Mouse (Mus musculus): Measurements from ENCODE around the gene Xrn2. TPM values are rescaled to one million over a fixed set of nuclear protein-coding genes. Genes with fewer than 3 reads are reported as not detected.

Gene Xrn2
- total RNA-seq, 2 experiments from 2014 or later: 23.0 to 27.6 TPM

DNA sequence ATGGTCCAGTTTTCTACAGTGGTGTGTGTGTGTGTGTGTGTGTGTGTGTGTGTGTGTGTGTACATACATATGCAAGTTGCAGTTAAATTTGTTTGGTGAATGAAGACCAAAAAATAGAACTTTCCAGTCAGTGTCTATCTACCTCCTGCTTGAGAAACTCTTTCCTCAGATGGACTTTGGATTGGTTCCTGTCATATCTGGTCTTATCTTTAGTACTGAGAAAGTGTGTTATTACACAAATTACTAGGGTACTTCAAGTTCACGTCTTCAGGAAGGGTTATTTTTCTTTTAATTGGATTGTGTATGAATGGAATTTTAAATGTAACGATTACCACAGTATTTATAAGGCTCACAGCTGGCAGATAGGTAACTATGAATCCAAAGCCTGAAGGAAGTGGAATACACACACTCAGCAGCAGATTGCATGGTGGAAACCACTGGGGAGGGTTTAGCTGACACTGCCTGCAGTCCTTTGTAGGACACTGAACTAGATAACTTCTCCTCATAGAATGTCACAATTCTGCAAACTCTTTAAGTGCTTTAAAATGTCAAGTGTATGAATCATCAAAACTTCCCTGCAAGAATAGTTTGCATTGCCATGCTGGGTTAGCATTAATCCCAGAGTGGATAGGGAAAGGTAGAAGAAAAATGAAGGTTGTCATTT, 40.6 kb downstream of the Xrn2 start:
- DNase-seq: no peak

DNA sequence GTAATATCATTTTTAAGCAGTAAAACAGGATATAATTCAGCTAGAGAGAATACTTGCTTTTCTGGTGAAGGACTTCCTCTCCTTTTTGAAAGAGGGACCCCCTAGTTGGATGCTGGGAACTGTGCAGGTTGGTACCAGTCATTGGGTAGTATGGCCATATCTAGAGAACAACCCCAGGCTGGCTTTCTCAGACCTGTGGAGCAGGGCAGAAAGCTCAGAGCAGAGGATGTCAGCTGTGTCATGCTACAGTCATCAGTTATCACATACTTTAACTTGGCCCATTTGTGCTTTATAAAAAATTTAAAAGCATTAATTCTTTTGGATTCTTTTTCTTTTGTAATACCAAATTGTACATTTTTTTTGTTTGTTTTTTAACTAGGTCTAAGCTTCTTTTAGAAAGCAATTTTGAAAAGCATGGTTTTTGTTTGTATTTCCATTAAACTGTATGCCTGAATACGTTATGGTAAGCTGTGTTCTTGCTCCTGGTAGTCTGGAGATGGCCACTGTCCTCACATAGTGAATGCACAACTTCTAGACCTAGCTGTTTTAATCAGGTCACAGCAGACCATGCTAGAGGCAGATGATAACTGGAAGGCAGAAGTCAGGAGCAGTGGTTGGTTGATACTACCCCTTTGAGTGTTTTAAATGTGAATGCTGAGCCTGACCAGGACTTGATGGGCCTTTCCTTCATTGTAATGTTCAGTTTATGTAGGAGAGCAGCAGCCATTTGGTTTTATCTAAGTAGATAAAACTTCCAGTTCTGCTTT, 54.9 kb downstream of the Xrn2 start:
- no peak for DNase-seq

DNA sequence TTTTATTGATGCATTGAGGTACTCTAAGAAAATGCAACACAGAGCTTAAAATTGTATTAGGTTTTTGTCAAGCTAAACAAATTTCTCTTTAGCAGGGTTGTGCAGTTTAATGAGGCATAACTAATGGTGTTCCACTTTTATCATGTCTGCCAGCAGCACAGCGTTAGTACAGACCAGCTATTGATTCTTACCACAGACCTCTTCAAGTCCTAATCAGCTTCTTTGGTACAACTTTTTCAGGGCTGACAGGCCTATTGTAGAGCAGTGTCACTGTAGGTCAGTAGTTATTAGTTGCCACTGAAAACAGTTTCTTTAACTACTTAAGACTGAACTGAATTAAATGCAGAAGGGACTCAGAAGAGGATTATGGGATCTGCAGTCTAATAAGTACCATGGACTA, 56.3 kb downstream of the Xrn2 start:
- DNase-seq: no peak

DNA sequence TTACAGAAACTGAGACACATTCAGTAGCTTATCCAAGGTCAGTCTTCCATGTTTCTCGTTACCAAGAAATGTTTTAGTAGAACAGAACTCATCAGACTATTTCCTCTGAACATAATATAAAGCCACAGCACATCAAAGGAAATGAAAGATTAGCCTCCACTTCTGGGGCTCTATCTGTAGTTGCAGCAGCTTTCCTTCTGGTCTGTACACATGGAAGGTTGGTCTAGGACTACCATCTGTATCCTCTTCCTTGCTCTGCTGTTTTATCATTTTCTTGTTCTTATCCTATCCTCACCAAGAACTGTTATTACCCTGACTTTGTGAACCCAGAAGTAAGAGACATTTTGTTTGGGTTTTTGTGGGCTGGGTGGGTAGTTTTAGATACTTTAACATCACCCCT, 57.5 kb downstream of the Xrn2 start:
- DNase-seq: no peak

DNA sequence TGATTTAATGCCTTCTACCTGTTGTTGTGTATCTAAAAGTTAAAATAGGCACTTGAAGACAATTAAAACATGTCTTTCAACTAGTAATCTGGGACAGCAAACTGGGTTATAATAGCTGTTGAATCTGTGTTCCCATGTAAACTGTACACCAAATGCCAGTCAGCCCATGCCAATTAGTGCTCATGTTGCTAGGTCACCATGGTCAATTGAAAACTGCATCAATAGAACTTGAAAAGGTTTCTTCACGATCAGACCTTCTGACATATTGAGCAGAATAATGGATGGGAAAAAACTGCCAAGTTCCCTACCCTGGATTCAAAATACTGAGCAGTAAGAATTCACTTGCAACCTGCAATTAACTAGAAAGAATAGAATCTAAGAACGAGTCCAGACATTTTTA, 61.2 kb downstream of the Xrn2 start:
- DNase-seq: no peak

DNA sequence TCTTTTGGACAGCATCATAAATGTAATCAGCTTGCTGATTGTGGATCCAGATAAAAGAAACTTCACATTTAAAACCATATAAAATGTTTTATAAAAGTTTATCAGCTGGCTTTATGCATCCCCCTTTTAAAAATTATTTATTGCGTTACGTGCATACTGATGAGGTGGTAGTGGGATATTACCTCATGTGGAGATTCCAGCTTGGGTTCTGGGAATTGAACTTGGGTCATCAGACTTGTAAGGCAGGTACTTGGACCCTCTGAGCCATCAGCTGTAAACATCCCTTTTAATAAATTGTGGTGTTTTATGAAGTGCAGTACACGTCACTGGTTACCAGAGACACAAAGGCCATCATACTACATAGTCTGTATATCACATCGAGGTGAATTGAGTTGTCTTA, 61.6 kb downstream of the Xrn2 start:
- no peak for DNase-seq

DNA sequence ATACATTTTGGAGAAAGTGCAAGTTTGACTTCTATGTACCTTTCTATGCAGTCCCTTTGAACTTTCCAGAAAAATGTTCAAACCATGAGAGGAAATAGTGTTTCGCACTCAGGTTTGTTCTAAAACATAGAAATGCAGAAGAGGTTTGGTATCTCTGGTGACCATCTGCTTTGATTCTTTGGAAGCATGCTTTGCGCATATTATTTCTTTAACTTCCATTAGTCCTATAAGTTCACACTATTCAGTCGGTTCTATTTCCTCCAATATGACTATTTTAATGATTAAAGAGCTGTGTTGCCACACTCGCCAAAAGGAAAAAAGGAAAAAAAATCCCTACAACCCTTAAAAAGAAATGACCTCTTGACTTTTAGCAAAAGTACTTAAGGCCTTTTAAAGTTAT, 69.6 kb downstream of the Xrn2 start:
- DNase-seq: no peak

DNA sequence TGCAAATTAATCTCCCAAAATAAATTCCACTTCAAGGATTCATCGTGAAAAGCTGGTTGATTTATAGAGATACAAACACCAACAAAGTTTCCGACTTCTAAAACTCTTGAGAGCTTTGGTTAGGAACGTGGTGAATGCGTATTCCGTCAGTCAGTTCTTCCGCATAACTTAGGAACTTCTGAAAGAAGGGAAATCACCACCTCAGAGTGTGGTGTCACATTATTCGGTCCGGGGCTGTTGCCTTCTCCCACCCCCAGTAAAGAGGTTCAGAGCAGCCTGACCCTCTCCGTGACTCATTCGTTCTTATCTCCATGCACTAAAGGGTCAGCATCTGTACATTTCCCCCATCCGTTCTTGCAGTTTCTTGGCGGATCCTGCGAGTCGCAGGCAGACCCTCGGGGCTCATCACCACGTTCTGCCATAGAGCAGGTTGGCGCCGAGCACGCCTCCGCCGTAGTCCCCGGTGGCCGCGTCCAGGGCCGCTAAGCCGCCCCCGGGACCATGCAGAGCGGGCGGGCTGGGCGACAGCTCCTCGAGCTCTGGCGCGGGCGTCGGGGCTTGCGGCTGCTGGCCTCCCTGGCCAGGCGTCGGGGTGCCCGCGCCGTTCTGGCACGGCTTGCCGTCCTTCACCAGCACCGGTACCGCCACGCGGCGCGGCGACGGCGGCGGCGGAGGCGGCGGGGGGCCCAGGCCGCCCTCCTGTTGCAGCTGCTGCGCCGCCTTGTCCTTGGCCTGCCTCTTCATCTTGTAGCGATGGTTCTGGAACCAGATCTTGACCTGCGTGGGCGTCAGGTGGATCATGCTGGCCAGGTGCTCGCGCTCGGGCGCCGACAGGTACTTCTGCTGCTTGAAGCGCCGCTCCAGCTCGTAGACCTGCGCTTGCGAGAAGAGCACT, 70.9 kb downstream of the Xrn2 start:
- peak; percentile 23 for DNase-seq

DNA sequence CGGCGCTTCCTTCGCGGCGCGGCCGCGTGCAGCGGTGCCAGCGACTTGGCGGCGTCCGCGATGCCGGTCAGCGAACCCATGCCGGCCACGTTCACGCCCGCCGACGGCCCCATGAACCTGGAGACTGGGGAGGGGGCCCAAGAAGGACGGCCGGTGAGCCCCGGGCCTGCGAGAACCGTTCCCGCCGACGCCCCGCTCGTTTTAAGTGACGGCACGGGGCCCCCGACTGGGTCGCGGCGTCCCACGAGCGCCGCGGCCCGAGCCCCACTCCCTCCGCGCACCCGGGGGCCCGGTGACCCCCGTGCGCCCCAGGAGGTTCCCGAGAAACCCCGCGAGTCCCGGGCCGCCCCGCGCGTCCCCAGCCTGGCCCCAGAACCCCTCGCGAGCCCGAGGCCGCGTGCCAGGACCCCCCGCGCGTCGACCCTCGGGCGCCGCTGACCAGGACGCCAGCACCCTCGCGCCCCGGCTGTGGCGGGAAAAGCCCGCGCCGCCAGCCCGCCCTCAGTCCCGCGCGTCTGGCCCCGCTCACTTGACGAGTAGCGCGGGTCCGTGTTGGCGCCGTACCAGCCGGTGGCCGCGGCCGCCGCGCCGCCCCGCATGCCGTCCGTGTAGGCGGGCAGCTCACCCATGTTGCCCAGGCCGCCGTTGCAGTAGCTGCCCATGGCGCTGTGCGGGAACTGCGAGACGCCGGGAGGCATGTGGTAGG, 71.7 kb downstream of the Xrn2 start:
- DNase-seq: peak; percentile 21

DNA sequence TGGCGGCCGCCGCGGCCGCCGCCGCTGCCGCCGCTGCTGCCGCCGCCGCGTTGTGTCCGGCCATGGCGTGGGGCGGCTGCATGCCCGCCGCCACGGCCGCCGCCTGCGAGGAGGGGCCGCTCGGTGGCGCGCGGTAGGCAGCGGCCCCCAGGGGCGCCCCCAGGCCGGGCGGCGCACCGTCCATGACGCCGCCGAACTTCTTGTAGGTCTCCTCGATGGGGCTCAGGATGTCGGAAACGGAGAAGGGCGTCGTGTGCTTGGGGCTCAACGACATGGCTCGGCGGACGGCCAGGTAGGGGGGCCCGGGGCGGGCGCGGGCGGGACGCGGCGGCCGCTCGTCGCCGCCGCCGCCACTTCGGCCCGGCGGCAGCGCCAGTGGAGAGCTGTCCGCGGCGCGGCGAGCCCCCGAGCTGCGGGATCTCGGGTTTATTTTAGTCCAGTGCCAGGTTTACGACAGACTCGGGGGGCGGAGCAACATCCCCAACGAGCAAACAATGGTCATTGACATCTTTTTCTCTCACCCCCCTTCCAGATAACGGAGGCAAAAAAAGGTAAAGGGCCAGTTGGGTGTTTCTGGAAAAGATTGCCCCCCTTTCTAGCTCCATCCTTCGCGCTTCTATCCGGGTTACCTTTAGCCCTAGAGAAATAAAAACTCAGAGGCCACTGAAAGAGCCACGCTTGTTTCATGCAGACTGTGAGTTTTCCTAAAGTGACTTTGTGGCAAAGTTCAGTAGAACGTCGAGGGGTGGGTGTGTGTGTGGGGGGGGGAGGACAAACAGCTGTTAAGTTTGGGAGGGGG, 72.5 kb downstream of the Xrn2 start, which contains the start of gene Nkx2-4:
Gene Nkx2-4 (minus strand): TSS at position 374 of the 799 bp plus-strand sequence.
- DNase-seq: no peak

DNA sequence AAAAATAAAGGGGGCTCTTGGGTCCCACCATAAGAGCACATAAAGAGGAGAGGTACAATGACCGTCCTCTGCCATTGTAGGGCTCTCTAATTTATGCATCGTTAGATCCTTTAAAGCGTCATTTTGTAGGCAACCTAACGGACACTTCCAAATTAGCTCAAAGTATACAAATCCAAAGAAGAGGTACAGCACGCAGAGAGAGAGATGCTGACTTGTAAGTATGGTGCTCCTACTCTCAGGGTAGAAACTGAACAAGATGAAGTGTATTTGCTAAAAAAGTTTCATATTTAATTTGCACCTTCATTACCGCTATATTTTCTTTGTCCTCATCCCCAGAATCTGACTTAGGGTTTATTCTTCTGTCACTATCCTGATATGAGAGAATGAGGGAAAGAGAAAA, 73.1 kb downstream of the Xrn2 start:
- no peak for DNase-seq

DNA sequence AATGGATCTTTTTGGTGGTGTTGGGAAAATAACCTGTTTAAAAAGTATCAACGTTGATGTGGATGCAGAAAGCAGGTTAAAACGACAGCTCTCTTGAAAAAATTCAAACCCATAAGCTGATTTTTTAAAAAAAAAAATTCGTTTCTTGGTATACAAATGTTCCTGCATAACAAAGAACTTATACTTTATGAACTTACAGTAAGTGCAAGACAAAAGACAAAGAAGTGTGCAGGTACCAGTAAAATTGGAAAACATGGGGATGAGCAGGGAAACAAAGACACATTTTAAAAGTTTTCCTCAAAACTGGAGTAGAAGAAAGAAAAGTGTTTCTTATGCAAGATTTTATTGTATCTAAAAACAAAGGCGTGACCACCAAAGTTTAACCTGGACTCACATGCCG, 73.6 kb downstream of the Xrn2 start:
- DNase-seq: no peak

DNA sequence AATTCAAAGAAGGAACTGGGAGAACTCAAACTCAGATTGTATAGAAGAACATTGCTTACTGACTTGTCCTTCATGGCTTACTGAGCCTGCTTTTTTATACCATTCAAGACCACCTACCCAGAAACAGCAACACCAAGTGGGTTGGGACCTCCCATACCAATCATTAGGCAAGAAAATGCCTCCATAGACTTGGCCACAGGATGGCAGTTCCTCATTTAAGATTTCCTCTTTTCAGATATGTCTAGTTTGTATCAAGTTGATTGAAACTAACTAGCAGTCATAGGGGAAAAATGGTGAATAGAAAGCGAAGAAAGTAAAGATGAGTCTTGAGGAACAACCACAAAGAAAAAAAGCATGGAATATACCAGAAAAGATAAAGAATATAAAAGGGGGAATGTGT, 106.9 kb downstream of the Xrn2 start:
- DNase-seq: no peak

DNA sequence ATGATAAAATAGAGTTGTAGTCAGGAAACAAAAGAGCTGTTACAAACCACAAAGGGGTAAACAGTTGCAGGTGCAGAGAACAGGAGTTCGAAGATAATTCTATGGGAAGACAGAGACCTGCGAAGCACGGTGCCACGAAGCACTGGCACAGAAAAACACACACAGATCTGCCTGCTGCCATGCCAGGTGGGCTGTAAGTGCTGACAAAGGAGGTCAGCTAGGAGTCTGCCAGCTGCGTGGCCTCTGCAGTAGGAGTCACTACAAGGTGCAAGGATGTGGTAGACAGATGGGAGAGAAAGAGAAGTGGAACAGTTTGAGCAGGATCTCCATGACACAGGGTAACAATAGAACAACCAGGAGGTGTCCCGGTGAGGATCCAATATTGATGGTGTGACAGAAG, 114.6 kb downstream of the Xrn2 start:
- no peak for DNase-seq

Other genes starting within 250 kb of the Xrn2 start
- gene Kiz, start 157.1 kb upstream of the Xrn2 start, total RNA-seq (2021): 10 to 100 TPM; 19.5 to 23.8 TPM
- gene Nkx2-4, start 72.4 kb downstream of the Xrn2 start, total RNA-seq (2021): not detected
- under 1 TPM; 0.16 to 0.21 TPM for gene Nkx2-2, start 181.2 kb downstream of the Xrn2 start, total RNA-seq (2021)